Mouse (Mus musculus) neural tube, embryonic 12.5 days (tissue): Measurements from ENCODE around the gene Nploc4. TPM values are rescaled to one million over a fixed set of nuclear protein-coding genes. Genes with fewer than 3 reads are reported as not detected.

Experiments
- ATAC-seq: fragments of 200-750 bp; cut with Nextera tagmentation; 2 replicates; pipeline ENCODE4 v1.8.0; 2017; ENCODE audit warnings: low read depth, mild to moderate bottlenecking, moderate TSS enrichment, moderate library complexity; ENCODE audit not compliant: low FRiP score
- H3K27ac ChIP-seq: fragments of 300-500 bp; sonication (generic); 2 replicates; pipeline ENCODE4 v1.5.1; 2016
- H3K27me3 ChIP-seq: fragments of 300-500 bp; sonication (generic); replicated peaks from 2 replicates; pipeline ENCODE4 v1.6.1; 2016; ENCODE audit warnings: mild to moderate bottlenecking
- H3K36me3 ChIP-seq: fragments of 300-500 bp; sonication (generic); 2 replicates; pipeline ENCODE4 v1.6.1; 2016; ENCODE audit warnings: mild to moderate bottlenecking
- H3K4me1 ChIP-seq: fragments of 300-500 bp; sonication (generic); 2 replicates; pipeline ENCODE4 v1.6.1; 2016
- H3K4me2 ChIP-seq: fragments of 300-500 bp; sonication (generic); replicated peaks from 2 replicates; pipeline ENCODE4 v1.6.1; 2016; ENCODE audit warnings: mild to moderate bottlenecking
- H3K4me3 ChIP-seq: fragments of 300-500 bp; sonication (generic); 2 replicates; pipeline ENCODE4 v1.5.1; 2016
- H3K9ac ChIP-seq: fragments of 300-500 bp; sonication (generic); 2 replicates; pipeline ENCODE4 v1.6.1; 2016; ENCODE audit warnings: mild to moderate bottlenecking
- H3K9me3 ChIP-seq: fragments of 300-500 bp; sonication (generic); 2 replicates; pipeline ENCODE4 v1.6.1; 2016; ENCODE audit warnings: mild to moderate bottlenecking
- WGBS: fragments of 180-500 bp; shearing (Covaris S2); methylation state at CpG from one replicate; pipeline ENCODE4 v1.1.7; 2016; 5-methylcytosine and 5-hydroxymethylcytosine counted together
- polyA plus RNA-seq: library from polyadenylated mRNA; unstranded; fragments of >200 nt; fragmentation: Nextera tagmentation; extraction: Ambion mirVana; gene quantifications from 2 replicates; pipeline ENCODE4 v1.2.1, GENCODE M21; 2016

Nploc4 gene
- polyA plus RNA-seq = 47.2 and 54.6 TPM in 2 replicates

GRCm38 (mm10) chr11:120437152-120437856, at the start of gene Nploc4:
Gene Nploc4 (minus strand): TSS chr11:120437708.
- Histone ChIP-seq H3K9me3 (no peaks in the 10 kb centered on the region), H3K4me2 (peak within 1 kb of the TSS; percentile 90), H3K4me1 (peaks cover 13% of the 10 kb centered on the region), H3K27me3 (no peaks in the 10 kb centered on the region), H3K36me3 (peaks cover 24% of the 10 kb centered on the region), H3K4me3 (peak within 1 kb of the TSS; percentile 99), H3K9ac (peak within 1 kb of the TSS; percentile 97), H3K27ac (peak within 1 kb of the TSS; percentile 64; the same call in 1 of the 2 replicates)
- ATAC-seq = peak; percentile 83
- under 1% methylated on average over 77 of the region's 77 CpGs for WGBS

GRCm38 (mm10) chr11:120485251-120485650, 47.7 kb upstream of the Nploc4 start:
- Histone ChIP-seq H3K4me3 (peak overlapping the region; percentile 98), H3K36me3 (peaks cover 62% of the 10 kb centered on the region), H3K27me3 (no peaks in the 10 kb centered on the region), H3K4me1 (peaks cover 19% of the 10 kb centered on the region), H3K9ac (peak overlapping the region; percentile 83), H3K9me3 (no peaks in the 10 kb centered on the region), H3K27ac (no peak overlapping the region), H3K4me2 (peak overlapping the region; percentile 92)
- ATAC-seq = no peak
- WGBS = 9% methylated on average over 10 of the region's 10 CpGs

DNA sequence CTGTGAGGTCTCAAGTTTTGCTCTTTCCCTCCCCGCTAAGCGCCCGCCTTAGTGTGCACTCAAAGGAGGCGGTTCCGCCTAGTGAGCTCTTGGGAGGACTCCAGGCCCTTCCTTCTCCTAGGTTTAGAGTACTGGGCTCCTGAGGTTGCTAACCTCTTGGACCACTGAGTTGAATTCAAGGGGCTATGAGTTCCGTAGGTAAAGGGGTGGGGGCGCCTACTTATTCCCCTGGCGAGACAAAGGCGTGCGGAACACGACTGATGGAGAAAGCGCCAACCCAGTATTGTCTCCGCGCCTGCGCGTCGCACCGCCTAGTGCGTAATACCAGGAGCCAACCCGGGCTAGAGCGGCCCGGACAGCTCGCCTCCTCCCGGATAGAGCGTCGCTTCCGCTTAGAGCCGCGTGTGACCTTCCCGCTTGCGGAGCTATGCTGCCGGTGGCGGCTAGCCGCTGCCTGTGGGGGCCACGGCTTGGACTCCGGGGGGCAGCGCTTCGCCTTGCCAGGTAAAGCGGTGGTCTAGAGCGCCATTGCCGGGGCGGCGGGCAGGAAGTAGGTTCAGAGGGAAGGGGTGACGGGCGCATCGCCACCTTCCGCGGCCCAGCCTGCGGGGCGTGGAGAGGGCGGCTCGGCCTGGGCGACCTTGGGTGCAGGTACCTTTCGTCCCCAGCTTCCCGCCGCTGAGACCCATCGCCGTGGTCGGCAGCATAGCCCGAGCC, 46.9 kb upstream of the Nploc4 start, which contains the start of gene Mrpl12:
Gene Mrpl12 (plus strand): TSS at position 349 of the 717 bp plus-strand sequence.
- Histone ChIP-seq H3K4me3 (peak within 1 kb of the TSS; percentile 98), H3K4me1 (peaks cover 19% of the 10 kb centered on the region), H3K27ac (peak within 1 kb of the TSS; percentile 66), H3K4me2 (peak within 1 kb of the TSS; percentile 92), H3K9ac (peak within 1 kb of the TSS; percentile 83), H3K27me3 (no peaks in the 10 kb centered on the region), H3K36me3 (peaks cover 71% of the 10 kb centered on the region), H3K9me3 (no peaks in the 10 kb centered on the region)
- peak; percentile 92 for ATAC-seq
- WGBS = under 1% methylated on average over 60 of the region's 60 CpGs

GRCm38 (mm10) chr11:120483448-120483934, 46.0 kb upstream of the Nploc4 start:
- H3K36me3 ChIP-seq = peaks cover 75% of the 10 kb centered on the region
- no peaks in the 10 kb centered on the region for H3K9me3 ChIP-seq
- H3K4me1 ChIP-seq = peaks cover 19% of the 10 kb centered on the region
- H3K27ac ChIP-seq = no peak overlapping the region
- 93% methylated on average over 7 of the region's 7 CpGs for WGBS
- H3K27me3 ChIP-seq = no peaks in the 10 kb centered on the region
- H3K4me2 ChIP-seq = peak overlapping the region; percentile 92
- no peak for ATAC-seq
- peak overlapping the region; percentile 83 for H3K9ac ChIP-seq
- peak overlapping the region; percentile 98; the same call in 1 of the 2 replicates for H3K4me3 ChIP-seq

GRCm38 (mm10) chr11:120472052-120472451, 34.5 kb upstream of the Nploc4 start:
- H3K4me2 ChIP-seq = no peak overlapping the region
- H3K9me3 ChIP-seq = no peaks in the 10 kb centered on the region
- H3K4me3 ChIP-seq = no peak overlapping the region
- no peak for ATAC-seq
- H3K27ac ChIP-seq = no peak overlapping the region
- H3K27me3 ChIP-seq = no peaks in the 10 kb centered on the region
- no peak overlapping the region for H3K9ac ChIP-seq
- 96% methylated on average over 6 of the region's 6 CpGs for WGBS
- H3K4me1 ChIP-seq = peaks cover 10% of the 10 kb centered on the region
- peaks cover 77% of the 10 kb centered on the region for H3K36me3 ChIP-seq

- Histone ChIP-seq H3K4me2 (peak overlapping the region; percentile 95), H3K4me1 (peaks cover 25% of the 10 kb centered on the region), H3K27me3 (no peaks in the 10 kb centered on the region), H3K27ac (no peak overlapping the region), H3K4me3 (peak overlapping the region; percentile 92), H3K9me3 (no peaks in the 10 kb centered on the region), H3K9ac (peak overlapping the region; percentile 80), H3K36me3 (peaks cover 60% of the 10 kb centered on the region)
- peak; percentile 73 for ATAC-seq
- WGBS = 1% methylated on average over 33 of the region's 33 CpGs
Measured at GRCm38 (mm10) chr11:120467736-120468092, 30.2 kb upstream of the Nploc4 start.

DNA sequence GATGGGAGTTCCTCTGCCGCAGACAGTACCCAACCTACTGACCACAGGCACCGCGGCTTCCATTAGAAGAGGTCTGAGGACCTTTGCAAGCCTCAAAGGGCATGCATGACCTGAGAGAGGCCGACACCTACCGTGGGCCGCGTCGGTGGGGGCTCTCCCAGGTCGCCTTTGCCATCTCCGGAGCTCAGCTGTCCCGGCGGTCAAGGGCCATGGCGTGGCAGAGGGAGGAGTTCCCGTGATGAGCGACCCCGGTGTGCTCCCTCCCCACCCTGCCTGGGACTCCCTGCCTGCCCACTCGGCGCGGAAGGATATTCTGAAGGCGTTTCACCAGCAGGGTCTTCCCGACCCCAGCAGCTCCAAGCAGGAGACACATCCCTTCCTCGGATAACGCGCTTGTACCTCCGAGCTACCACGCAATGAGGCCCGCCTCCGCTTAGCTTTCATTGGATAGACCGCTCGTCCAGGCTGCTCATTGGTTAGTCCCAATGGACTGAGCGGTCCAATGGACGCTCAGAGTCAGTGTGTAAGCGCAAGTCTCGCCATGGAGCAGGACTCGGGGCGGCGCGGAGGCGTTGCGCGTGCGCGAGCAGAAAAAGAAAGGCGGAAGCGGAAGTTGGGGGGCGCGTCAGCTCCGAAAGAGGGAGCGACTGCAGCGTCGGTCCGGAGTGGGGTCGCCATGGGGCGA, 29.7 kb upstream of the Nploc4 start, which contains the start of gene Arl16:
Gene Arl16 (minus strand): TSS at position 557 of the 685 bp plus-strand sequence.
- no peaks in the 10 kb centered on the region for H3K9me3 ChIP-seq
- WGBS = under 1% methylated on average over 54 of the region's 54 CpGs
- peak within 1 kb of the TSS; percentile 59; the same call in 1 of the 2 replicates for H3K27ac ChIP-seq
- H3K4me1 ChIP-seq = peaks cover 25% of the 10 kb centered on the region
- H3K36me3 ChIP-seq = peaks cover 60% of the 10 kb centered on the region
- H3K27me3 ChIP-seq = no peaks in the 10 kb centered on the region
- peak within 1 kb of the TSS; percentile 95 for H3K4me2 ChIP-seq
- H3K4me3 ChIP-seq = peak within 1 kb of the TSS; percentile 92
- H3K9ac ChIP-seq = peak within 1 kb of the TSS; percentile 80
- ATAC-seq = peak; percentile 99

DNA sequence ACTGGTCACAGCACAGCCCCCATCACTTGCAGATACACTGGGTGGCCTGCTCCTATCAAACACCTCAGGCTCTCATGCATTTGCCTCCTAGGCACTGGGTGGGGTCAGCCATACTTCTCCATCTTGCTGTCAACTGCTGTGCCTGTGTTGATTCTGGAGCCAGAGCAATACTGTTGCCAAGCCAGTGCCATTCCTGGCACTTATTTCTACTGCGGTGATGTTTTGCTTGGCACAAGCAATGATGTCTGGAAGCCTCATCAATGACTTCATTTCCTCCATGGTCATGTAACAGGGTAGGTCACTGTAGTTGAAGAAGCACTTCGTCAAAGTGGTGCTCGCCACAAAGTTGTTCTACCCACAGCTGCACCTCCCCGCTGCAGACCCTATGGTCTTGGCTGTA, 28.0 kb upstream of the Nploc4 start:
- peak overlapping the region; percentile 95 for H3K4me2 ChIP-seq

GRCm38 (mm10) chr11:120464365-120464764, 26.9 kb upstream of the Nploc4 start:
- no peak for ATAC-seq
- Histone ChIP-seq H3K27me3 (no peaks in the 10 kb centered on the region), H3K4me1 (peaks cover 25% of the 10 kb centered on the region), H3K9ac (no peak overlapping the region), H3K27ac (no peak overlapping the region), H3K4me3 (no peak overlapping the region), H3K36me3 (peaks cover 56% of the 10 kb centered on the region), H3K4me2 (no peak overlapping the region), H3K9me3 (no peaks in the 10 kb centered on the region)
- WGBS = 92% methylated on average over 5 of the region's 5 CpGs

More for the DNA sequence above, 28.0 kb upstream of the Nploc4 start:
- peaks cover 60% of the 10 kb centered on the region for H3K36me3 ChIP-seq
- peaks cover 25% of the 10 kb centered on the region for H3K4me1 ChIP-seq
- 95% methylated on average over 4 of the region's 4 CpGs for WGBS
- H3K9me3 ChIP-seq = no peaks in the 10 kb centered on the region
- 0 out of 2 replicates have a peak overlapping the region, but pooled peaks have one; percentile 92 for H3K4me3 ChIP-seq
- H3K9ac ChIP-seq = no peak overlapping the region
- H3K27ac ChIP-seq = no peak overlapping the region
- no peaks in the 10 kb centered on the region for H3K27me3 ChIP-seq
- ATAC-seq = no peak

DNA sequence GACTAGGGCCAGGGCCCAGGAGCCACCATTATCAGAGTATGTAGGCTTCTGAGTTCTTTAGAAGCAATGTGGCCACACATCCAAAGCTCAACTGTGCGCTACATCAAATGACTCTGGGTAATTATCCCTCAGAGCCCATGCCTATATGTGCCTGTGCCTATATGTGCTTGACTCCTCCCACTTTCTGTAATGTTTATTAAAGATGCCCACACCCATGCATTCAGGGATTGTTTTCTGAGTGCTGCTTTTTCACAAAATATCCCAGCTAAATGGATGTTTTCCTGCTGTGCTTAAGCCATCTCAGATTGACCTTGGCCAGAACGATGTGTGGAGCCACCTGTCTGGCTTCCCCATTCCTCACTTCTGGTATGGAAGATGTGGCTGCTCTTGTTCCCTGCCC, 26.0 kb upstream of the Nploc4 start:
- H3K9ac ChIP-seq = no peak overlapping the region
- H3K27me3 ChIP-seq = no peaks in the 10 kb centered on the region
- peaks cover 53% of the 10 kb centered on the region for H3K36me3 ChIP-seq
- H3K9me3 ChIP-seq = no peaks in the 10 kb centered on the region
- ATAC-seq = no peak
- 96% methylated on average over 2 of the region's 2 CpGs for WGBS
- H3K27ac ChIP-seq = no peak overlapping the region
- H3K4me3 ChIP-seq = no peak overlapping the region
- peaks cover 23% of the 10 kb centered on the region for H3K4me1 ChIP-seq
- no peak overlapping the region for H3K4me2 ChIP-seq

- H3K4me1 ChIP-seq = peaks cover 16% of the 10 kb centered on the region; the same call in 1 of the 2 replicates
- H3K36me3 ChIP-seq = peaks cover 41% of the 10 kb centered on the region
- peak overlapping the region; percentile 93 for H3K4me3 ChIP-seq
- H3K27ac ChIP-seq = no peak overlapping the region
- no peak for ATAC-seq
- H3K4me2 ChIP-seq = peak overlapping the region; percentile 95
- no peaks in the 10 kb centered on the region for H3K27me3 ChIP-seq
- 72% methylated on average over 6 of the region's 6 CpGs for WGBS
- H3K9me3 ChIP-seq = no peaks in the 10 kb centered on the region
- peak overlapping the region; percentile 95 for H3K9ac ChIP-seq
Measured at GRCm38 (mm10) chr11:120458847-120459597, 21.5 kb upstream of the Nploc4 start.
